Mouse (Mus musculus): ENCODE results near the gene Snrnp200. TPM values are rescaled to one million over a fixed set of nuclear protein-coding genes. Genes with fewer than 3 reads are reported as not detected.

Gene Snrnp200
- total RNA-seq (2023), result 10 to 100 TPM; 79.8 to 86.3 TPM

GRCm38 (mm10) chr2:127207547-127208451 is at the start of gene Snrnp200, which contains the start of gene 1810024B03Rik:
TSS of gene Snrnp200 (plus strand) at chr2:127208386.
TSS of gene 1810024B03Rik (minus strand) at chr2:127208280.

GRCm38 (mm10) chr2:127247592-127248333 is 39.6 kb downstream of the Snrnp200 start, which contains the start of the genes Ciao1 and Tmem127:
TSS of gene Ciao1 (minus strand) at chr2:127247816.
TSS of gene Tmem127 (plus strand) at chr2:127247908.

GRCm38 (mm10) chr2:127269491-127270299 is 61.5 kb downstream of the Snrnp200 start, which contains the start of gene Stard7:
TSS of gene Stard7 (plus strand) at chr2:127270218.

Other genes with a start within 250 kb of the Snrnp200 start
- gene Ap4e1, start 199.7 kb upstream of the Snrnp200 start, total RNA-seq (2023), result 10 to 100 TPM; 11.8 to 13.7 TPM
- gene Blvra, start 137.7 kb upstream of the Snrnp200 start, total RNA-seq (2023), result 10 to 100 TPM; 17.4 to 23.2 TPM
- 10 to 100 TPM; 47.6 to 50.7 TPM for gene Ncaph, start 74.4 kb upstream of the Snrnp200 start, total RNA-seq (2023)
- gene Itpripl1, start 64.9 kb upstream of the Snrnp200 start, total RNA-seq (2023), result 10 to 100 TPM; 20.2 to 26.7 TPM
- gene 1810024B03Rik, start 106 bp upstream of the Snrnp200 start, total RNA-seq (2023), result under 1 TPM; 0.49 to 0.83 TPM
- 10 to 100 TPM; 28.2 to 31.3 TPM for gene Ciao1, start 39.4 kb downstream of the Snrnp200 start, total RNA-seq (2023)
- 10 to 100 TPM; 59.6 to 65.8 TPM for gene Tmem127, start 39.5 kb downstream of the Snrnp200 start, total RNA-seq (2023)
- 10 to 100 TPM; 69.1 to 72.4 TPM for gene Stard7, start 61.8 kb downstream of the Snrnp200 start, total RNA-seq (2023)
- 10 to 100 TPM; 47.8 to 57.1 TPM for gene Dusp2, start 127.8 kb downstream of the Snrnp200 start, total RNA-seq (2023)
- gene Astl, start 130.3 kb downstream of the Snrnp200 start, total RNA-seq (2023), result under 1 TPM; 0.33 to 0.66 TPM
- gene Adra2b, start 154.8 kb downstream of the Snrnp200 start, total RNA-seq (2023), result not detected
- gene Gpat2, start 216.8 kb downstream of the Snrnp200 start, total RNA-seq (2023), result not detected
- gene Fahd2a, start 236.2 kb downstream of the Snrnp200 start, total RNA-seq (2023), result 1 to 10 TPM; 4.9 to 9.7 TPM